Mouse (Mus musculus): ENCODE results near the gene Tusc2. TPM values are rescaled to one million over a fixed set of nuclear protein-coding genes. Genes with fewer than 3 reads are reported as not detected.
"Not testable (repeated sequence)": the region's sequence is repeated elsewhere in the genome, so short reads cannot be mapped to it uniquely, and the experiment has no call there.

The Tusc2 gene
- polyA plus RNA-seq, 1 experiment from 2014 or later = 41.6 TPM

- no peak for TF ChIP-seq CTCF (IDR thresholded peaks at IDR 0.05; ENCODE audit: low read depth)
- 44% methylated on average over 3 of the region's 3 CpGs for WGBS
- Histone ChIP-seq H3K9me3 (ENCODE audit: control insufficient read depth) (no peaks in the 10 kb centered on the region), H3K27ac (ENCODE audit: low read depth, low read length) (0 out of 2 replicates have a peak overlapping the region, but pooled peaks have one; percentile 96), H3K4me3 (ENCODE audit: low read depth, low read length) (no peak overlapping the region), H3K4me1 (replicated peaks; ENCODE audit: control insufficient read depth, insufficient read depth, low read length) (peaks cover 14% of the 10 kb centered on the region), H3K27me3 (replicated peaks; ENCODE audit: control insufficient read depth, insufficient read depth, low read length) (no peaks in the 10 kb centered on the region), H3K4me2 (replicated peaks; ENCODE audit: low read depth) (peak overlapping the region; percentile 77), H3K36me3 (ENCODE audit: control insufficient read depth, insufficient read depth) (peaks cover 42% of the 10 kb centered on the region), H3K9ac (ENCODE audit: low read depth, low read length) (no peak overlapping the region)
- ATAC-seq = no peak
These were observed 6.7 kb upstream of the Tusc2 start for GRCm38 (mm10) chr9:107556346-107556745.

DNA sequence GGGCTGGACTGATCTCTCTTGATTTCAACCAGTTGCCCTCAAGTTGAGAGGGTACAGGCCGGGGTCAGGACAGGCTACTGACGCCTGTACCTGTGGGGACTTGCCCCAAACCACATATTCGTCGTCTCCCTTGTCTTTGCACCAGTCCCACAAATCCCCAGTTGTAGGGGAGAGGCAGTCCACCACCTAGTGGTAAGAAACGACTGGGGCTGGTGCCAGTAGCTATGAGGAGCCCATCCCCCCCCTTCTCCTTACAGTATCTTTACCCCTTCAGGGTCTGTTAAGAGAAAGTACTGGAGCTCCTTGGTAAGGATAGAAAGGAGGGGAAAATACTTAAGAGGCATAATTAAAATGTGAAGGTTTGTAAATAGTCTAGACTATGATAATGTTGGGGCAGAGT, 2.5 kb downstream of the Tusc2 start:
- H3K27ac ChIP-seq (ENCODE audit: low read depth, low read length) = peak overlapping the region; percentile 37
- H3K4me1 ChIP-seq (replicated peaks; ENCODE audit: control insufficient read depth, insufficient read depth, low read length) = peaks cover 12% of the 10 kb centered on the region; the same call in 1 of the 2 replicates
- H3K27me3 ChIP-seq (replicated peaks; ENCODE audit: control insufficient read depth, insufficient read depth, low read length); H3K4me3 ChIP-seq (ENCODE audit: low read depth, low read length); H3K9ac ChIP-seq (ENCODE audit: low read depth, low read length); ATAC-seq; H3K9me3 ChIP-seq (ENCODE audit: control insufficient read depth): not testable (repeated sequence)
- H3K4me2 ChIP-seq (replicated peaks; ENCODE audit: low read depth) = peak overlapping the region; percentile 81; the same call in 1 of the 2 replicates
- H3K36me3 ChIP-seq (ENCODE audit: control insufficient read depth, insufficient read depth) = peaks cover 19% of the 10 kb centered on the region
- TF ChIP-seq CTCF (IDR thresholded peaks at IDR 0.05; ENCODE audit: low read depth) = peak; percentile 59
- WGBS = 47% methylated on average over 5 of the region's 5 CpGs

DNA sequence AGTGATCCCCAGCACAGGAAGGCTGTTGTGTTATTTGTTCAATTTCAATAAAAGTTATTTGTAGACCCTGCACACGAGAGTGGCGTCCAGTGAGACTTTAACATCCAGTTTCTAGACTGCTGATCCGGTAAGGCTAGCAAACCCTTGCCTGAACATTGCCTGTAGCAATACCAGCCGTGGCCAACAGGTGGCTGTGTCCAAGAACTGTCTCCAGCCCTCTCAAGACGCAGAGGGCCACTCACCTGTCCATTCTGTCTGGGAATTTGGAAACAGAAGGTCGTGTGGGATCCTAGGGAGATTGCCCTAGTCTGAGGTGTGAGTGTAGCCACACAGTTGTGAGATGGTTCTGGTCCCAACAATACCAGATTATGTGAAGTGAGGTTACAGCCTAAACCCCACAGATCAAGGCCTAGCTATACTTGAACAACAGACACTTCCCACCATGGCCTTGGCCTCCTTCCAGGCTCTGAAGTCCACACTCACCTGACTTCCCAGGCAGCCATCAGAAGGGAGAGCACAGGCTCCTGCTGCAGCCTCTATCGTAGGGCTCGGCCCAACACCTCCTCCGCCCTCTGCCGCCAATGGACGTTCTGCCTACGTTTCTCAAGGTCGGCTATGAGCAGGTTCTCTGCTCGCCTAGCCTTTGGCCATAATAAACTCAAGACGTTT, 3.1 kb downstream of the Tusc2 start:
- Histone ChIP-seq H3K9ac (ENCODE audit: low read depth, low read length) (no peak overlapping the region), H3K4me2 (replicated peaks; ENCODE audit: low read depth) (peak overlapping the region; percentile 81; the same call in 1 of the 2 replicates), H3K4me1 (replicated peaks; ENCODE audit: control insufficient read depth, insufficient read depth, low read length) (peaks cover 16% of the 10 kb centered on the region; the same call in 1 of the 2 replicates), H3K9me3 (ENCODE audit: control insufficient read depth) (no peaks in the 10 kb centered on the region), H3K27ac (ENCODE audit: low read depth, low read length) (peak overlapping the region; percentile 84), H3K27me3 (replicated peaks; ENCODE audit: control insufficient read depth, insufficient read depth, low read length) (no peaks in the 10 kb centered on the region), H3K4me3 (ENCODE audit: low read depth, low read length) (no peak overlapping the region), H3K36me3 (ENCODE audit: control insufficient read depth, insufficient read depth) (peaks cover 14% of the 10 kb centered on the region)
- WGBS = 38% methylated on average over 15 of the region's 15 CpGs
- ATAC-seq = 0 out of 2 replicates have a peak, but pooled peaks have one; percentile 11
- peak; percentile 90 for TF ChIP-seq CTCF (IDR thresholded peaks at IDR 0.05; ENCODE audit: low read depth)

DNA sequence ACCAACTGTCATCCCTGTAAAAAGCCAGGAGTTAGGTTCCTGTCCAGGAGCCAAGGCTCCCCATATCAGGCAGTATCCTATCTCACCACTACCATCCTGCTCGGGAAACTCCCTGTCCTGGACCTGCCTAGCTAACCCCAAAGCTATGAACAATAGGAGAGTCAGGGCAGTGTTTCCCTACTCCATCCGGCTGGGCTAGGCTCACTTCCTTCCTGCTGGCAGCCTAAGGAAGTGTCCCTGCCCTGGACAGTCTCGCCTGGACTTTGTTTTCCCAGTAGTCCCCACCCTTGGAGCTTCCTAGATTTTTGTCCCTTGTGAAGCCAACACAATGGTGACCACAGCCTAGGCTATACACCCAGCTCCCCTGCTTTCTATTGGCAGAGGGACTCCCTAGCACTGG, 3.8 kb downstream of the Tusc2 start:
- peaks cover 14% of the 10 kb centered on the region for H3K36me3 ChIP-seq (ENCODE audit: control insufficient read depth, insufficient read depth)
- H3K9ac ChIP-seq (ENCODE audit: low read depth, low read length) = 0 out of 2 replicates have a peak overlapping the region, but pooled peaks have one; percentile 13
- peak; percentile 43; the same call in 1 of the 2 replicates for TF ChIP-seq CTCF (IDR thresholded peaks at IDR 0.05; ENCODE audit: low read depth)
- ATAC-seq = peak; percentile 9; the same call in 1 of the 2 replicates
- H3K4me1 ChIP-seq (replicated peaks; ENCODE audit: control insufficient read depth, insufficient read depth, low read length) = peaks cover 16% of the 10 kb centered on the region; the same call in 1 of the 2 replicates
- H3K4me3 ChIP-seq (ENCODE audit: low read depth, low read length) = no peak overlapping the region
- peak overlapping the region; percentile 84 for H3K27ac ChIP-seq (ENCODE audit: low read depth, low read length)
- WGBS = 34% methylated on average over 3 of the region's 3 CpGs
- H3K27me3 ChIP-seq (replicated peaks; ENCODE audit: control insufficient read depth, insufficient read depth, low read length) = no peaks in the 10 kb centered on the region
- peak overlapping the region; percentile 81; the same call in 1 of the 2 replicates for H3K4me2 ChIP-seq (replicated peaks; ENCODE audit: low read depth)
- H3K9me3 ChIP-seq (ENCODE audit: control insufficient read depth) = no peaks in the 10 kb centered on the region

DNA sequence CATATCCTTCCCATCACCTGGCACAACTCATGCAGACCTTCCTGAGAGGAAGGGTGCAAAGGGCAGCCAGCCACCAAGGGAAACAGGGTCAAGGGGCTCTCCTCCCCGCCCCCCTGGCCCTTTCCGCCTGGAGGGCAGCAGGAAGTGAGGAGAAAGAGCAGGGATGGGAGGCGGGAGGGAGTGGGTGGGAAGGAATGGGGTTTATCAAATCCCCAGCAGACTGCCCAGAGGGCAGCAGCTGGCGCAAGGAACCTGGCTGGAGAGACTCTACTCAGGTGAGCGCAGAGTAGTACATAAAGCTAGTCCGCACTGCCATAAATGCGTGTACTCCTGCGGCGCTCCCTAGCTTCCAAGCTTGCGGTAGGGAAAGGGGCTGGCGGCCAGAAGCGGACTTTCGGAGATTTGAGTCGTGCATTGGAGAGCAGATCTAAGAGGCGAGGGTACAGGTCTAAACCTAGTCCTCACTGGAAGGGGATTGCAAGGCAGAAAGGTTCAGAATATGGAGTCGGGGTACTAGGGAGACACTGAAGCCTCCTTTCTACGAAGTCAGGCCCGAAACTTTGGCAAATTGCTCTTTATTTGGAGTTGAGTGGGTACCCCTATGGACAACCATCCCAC, 4.8 kb downstream of the Tusc2 start, which contains the start of gene Hyal2:
Gene Hyal2, plus strand, starts transcription at position 244 of the 618 bp plus-strand sequence.
- no peak for ATAC-seq
- peak within 1 kb of the TSS; percentile 72 for H3K9ac ChIP-seq (ENCODE audit: low read depth, low read length)
- WGBS = 16% methylated on average over 18 of the region's 18 CpGs
- no peaks in the 10 kb centered on the region for H3K27me3 ChIP-seq (replicated peaks; ENCODE audit: control insufficient read depth, insufficient read depth, low read length)
- peak within 1 kb of the TSS; percentile 72 for H3K4me3 ChIP-seq (ENCODE audit: low read depth, low read length)
- peaks cover 20% of the 10 kb centered on the region for H3K4me1 ChIP-seq (replicated peaks; ENCODE audit: control insufficient read depth, insufficient read depth, low read length)
- peaks cover 17% of the 10 kb centered on the region; the same call in 1 of the 2 replicates for H3K36me3 ChIP-seq (ENCODE audit: control insufficient read depth, insufficient read depth)
- peak within 1 kb of the TSS; percentile 84 for H3K27ac ChIP-seq (ENCODE audit: low read depth, low read length)
- H3K9me3 ChIP-seq (ENCODE audit: control insufficient read depth) = no peaks in the 10 kb centered on the region
- no peak for TF ChIP-seq CTCF (IDR thresholded peaks at IDR 0.05; ENCODE audit: low read depth)
- peak within 1 kb of the TSS; percentile 81 for H3K4me2 ChIP-seq (replicated peaks; ENCODE audit: low read depth)

All from intestine, postnatal 0 days (tissue).